Mouse (Mus musculus) hindbrain, embryonic 14.5 days (tissue): ENCODE results near the gene Plin1. TPM values are rescaled to one million over a fixed set of nuclear protein-coding genes. Genes with fewer than 3 reads are reported as not detected.

Experiments used
- ATAC-seq: fragments of 200-750 bp; cut with Nextera tagmentation; 2 replicates; pipeline ENCODE4 v1.8.0; 2017; ENCODE audit warnings: moderate number of reproducible peaks, mild to moderate bottlenecking, moderate TSS enrichment, moderate library complexity; ENCODE audit not compliant: low FRiP score
- DNase-seq: peaks from one replicate; pipeline ENCODE4 v3.0.0-alpha.2; 2015; ENCODE audit warnings: low spot score
- H3K27ac ChIP-seq: fragments of 300-500 bp; sonication (generic); 2 replicates; pipeline ENCODE4 v1.5.1; 2014; ENCODE audit warnings: mild to moderate bottlenecking, moderate library complexity
- H3K27me3 ChIP-seq: fragments of 300-500 bp; sonication (generic); 2 replicates; pipeline ENCODE4 v1.6.1; 2014; ENCODE audit warnings: mild to moderate bottlenecking, low read length, mixed read lengths; ENCODE audit not compliant: control insufficient read depth, insufficient read depth
- H3K36me3 ChIP-seq: fragments of 300-500 bp; sonication (generic); replicated peaks from 2 replicates; pipeline ENCODE4 v1.6.1; 2014; ENCODE audit not compliant: control insufficient read depth, insufficient read depth
- H3K4me1 ChIP-seq: fragments of 300-500 bp; sonication (generic); replicated peaks from 2 replicates; pipeline ENCODE4 v1.6.1; 2014; ENCODE audit warnings: antibody characterized with exemption, low read length, mixed read lengths; ENCODE audit not compliant: control insufficient read depth, insufficient read depth
- H3K4me2 ChIP-seq: fragments of 300-500 bp; sonication (generic); replicated peaks from 2 replicates; pipeline ENCODE4 v1.6.1; 2014; ENCODE audit warnings: mild to moderate bottlenecking, moderate library complexity
- H3K4me3 ChIP-seq: fragments of 300-500 bp; sonication (generic); replicated peaks from 2 replicates; pipeline ENCODE4 v1.5.1; 2014; ENCODE audit warnings: mild to moderate bottlenecking, low read length
- H3K9ac ChIP-seq: fragments of 300-500 bp; sonication (generic); 2 replicates; pipeline ENCODE4 v1.6.1; 2014
- H3K9me3 ChIP-seq: fragments of 300-500 bp; sonication (generic); 2 replicates; pipeline ENCODE4 v1.6.1; 2016; ENCODE audit warnings: low read length; ENCODE audit not compliant: control insufficient read depth
- WGBS: fragments of 180-500 bp; shearing (Covaris S2); extraction: QIAGEN DNeasy Blood & Tissue Kit; methylation state at CpG from one replicate; pipeline ENCODE4 v1.1.7; 2014; 5-methylcytosine and 5-hydroxymethylcytosine counted together
- polyA plus RNA-seq: library from polyadenylated mRNA; unstranded; fragments of >200 nt; fragmentation: Nextera tagmentation; extraction: Ambion mirVana; gene quantifications from 2 replicates; pipeline ENCODE4 v1.2.1, GENCODE M21; 2014

The Plin1 gene
- polyA plus RNA-seq, 1 experiment from 2014 or later = 0.19 TPM

DNA sequence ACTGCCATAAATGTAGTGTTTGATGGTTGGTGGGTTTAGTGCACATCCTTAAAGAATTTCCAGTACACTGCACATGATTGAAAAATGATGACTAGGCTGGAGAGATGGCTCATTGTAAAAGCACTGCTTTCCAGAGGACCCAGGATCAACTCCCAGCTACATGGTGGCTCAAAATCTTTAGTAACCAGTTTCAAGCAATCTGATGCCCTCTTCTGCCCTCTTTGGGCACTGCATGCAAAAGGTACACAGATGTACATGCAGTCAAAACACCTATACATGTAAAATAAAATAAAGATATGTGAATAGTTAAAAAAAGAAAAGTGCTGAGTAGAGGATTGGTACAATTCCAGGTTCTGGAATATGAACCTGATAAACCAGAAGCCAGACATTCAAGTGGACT lies 53.5 kb downstream of the Plin1 start:
- DNase-seq (no peak), ATAC-seq (no peak)
- H3K4me2 ChIP-seq = no peak overlapping the region
- H3K36me3 ChIP-seq = 0 out of 2 replicates have a peak, but pooled peaks cover 3% of the 10 kb centered on the region
- H3K9ac ChIP-seq = no peak overlapping the region
- no peaks in the 10 kb centered on the region for H3K9me3 ChIP-seq
- no peak overlapping the region for H3K27ac ChIP-seq
- no peaks in the 10 kb centered on the region for H3K4me1 ChIP-seq
- no peaks in the 10 kb centered on the region for H3K27me3 ChIP-seq
- no peak overlapping the region for H3K4me3 ChIP-seq

DNA sequence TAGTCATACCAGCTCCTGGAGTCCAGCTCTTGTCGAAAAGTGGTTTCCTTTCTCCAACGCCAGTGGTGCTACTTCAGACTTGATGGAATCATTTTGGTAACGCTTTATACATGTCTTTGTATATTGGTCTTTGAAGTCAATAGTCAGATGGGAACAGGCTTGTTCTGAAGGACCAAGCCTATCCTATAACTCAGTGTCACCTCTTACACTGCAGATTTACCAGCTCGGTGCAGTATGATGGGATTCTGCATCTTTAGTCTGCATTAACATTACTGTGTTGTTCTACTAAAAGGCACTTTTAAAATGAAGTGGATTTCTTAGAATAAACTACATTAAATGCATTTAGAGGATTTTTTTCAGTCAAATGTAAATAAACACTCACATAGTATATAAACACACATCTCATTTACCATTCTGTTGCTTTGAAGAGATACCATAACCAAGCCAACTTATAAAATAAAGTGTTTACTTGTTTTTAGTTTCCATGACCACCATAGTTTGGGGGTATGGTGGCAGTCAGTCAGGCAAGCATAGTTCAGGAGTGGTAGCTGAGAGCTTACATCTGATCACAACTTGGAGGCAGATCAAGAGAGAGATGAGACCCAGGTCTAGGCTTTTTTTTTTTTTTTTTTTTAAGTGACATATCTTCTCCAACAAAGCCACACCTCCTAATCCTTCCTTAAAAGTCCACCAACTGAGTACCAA lies 61.7 kb downstream of the Plin1 start:
- Histone ChIP-seq H3K4me1 (no peaks in the 10 kb centered on the region), H3K4me2 (no peak overlapping the region), H3K36me3 (peaks cover 3% of the 10 kb centered on the region; the same call in 1 of the 2 replicates), H3K27ac (no peak overlapping the region), H3K27me3 (no peaks in the 10 kb centered on the region), H3K9me3 (no peaks in the 10 kb centered on the region), H3K9ac (no peak overlapping the region), H3K4me3 (no peak overlapping the region)
- no peak for ATAC-seq
- 95% methylated on average over 4 of the region's 4 CpGs for WGBS
- DNase-seq = no peak

Other genes starting within 250 kb of the Plin1 start
- gene Rhcg, start 115.2 kb downstream of the Plin1 start, polyA plus RNA-seq = 3.7 and 5.0 TPM in 2 replicates
- 1.8 and 2.8 TPM in 2 replicates for gene Ticrr, start 72.7 kb downstream of the Plin1 start, polyA plus RNA-seq
- 1.8 and 2.0 TPM in 2 replicates for gene Kif7, start 17.2 kb downstream of the Plin1 start, polyA plus RNA-seq
- gene Pex11a, start 10.2 kb upstream of the Plin1 start, polyA plus RNA-seq = 14.3 and 14.4 TPM in 2 replicates
- gene Wdr93, start 10.3 kb upstream of the Plin1 start, polyA plus RNA-seq = 0.57 and 1.0 TPM in 2 replicates
- gene Mesp1, start 60.9 kb upstream of the Plin1 start, polyA plus RNA-seq = 0.16 TPM in 1 of 2 replicates, not detected in the other
- gene Mesp2, start 77.8 kb upstream of the Plin1 start, polyA plus RNA-seq = 1.3 and 1.4 TPM in 2 replicates
- 4.2 and 6.6 TPM in 2 replicates for gene Anpep, start 128.2 kb upstream of the Plin1 start, polyA plus RNA-seq
- 46.4 and 49.0 TPM in 2 replicates for gene Ap3s2, start 187.7 kb upstream of the Plin1 start, polyA plus RNA-seq
- 18.7 and 19.8 TPM in 2 replicates for gene Arpin, start 202.5 kb upstream of the Plin1 start, polyA plus RNA-seq